Mouse (Mus musculus) thymus, postnatal 4 days (tissue): Measurements from ENCODE around the gene Agtpbp1.

ENCODE experiments used
- DNase-seq: peaks from one replicate; pipeline ENCODE4 v3.0.0; 2021

Gene Agtpbp1

DNA sequence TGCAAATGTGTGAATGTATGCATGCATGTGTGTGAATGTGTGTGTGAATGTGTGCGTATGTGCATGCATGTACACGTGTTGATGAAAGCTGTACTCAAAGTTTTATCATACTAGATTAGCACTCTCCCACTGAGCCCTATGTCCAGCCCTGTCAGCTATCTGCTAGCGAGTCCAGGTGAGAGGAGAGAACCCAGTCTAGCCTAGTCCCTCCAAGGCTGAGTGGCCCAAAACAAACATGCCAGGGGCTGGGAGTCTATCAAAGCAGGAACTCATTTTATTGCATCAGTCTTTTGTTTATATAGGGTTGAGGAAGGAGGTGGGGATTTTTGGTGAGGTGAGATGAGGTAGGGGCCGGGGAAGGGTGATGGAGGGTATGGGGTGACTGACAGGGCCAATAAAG, 172.4 kb downstream of the Agtpbp1 start:
- no peak for DNase-seq

DNA sequence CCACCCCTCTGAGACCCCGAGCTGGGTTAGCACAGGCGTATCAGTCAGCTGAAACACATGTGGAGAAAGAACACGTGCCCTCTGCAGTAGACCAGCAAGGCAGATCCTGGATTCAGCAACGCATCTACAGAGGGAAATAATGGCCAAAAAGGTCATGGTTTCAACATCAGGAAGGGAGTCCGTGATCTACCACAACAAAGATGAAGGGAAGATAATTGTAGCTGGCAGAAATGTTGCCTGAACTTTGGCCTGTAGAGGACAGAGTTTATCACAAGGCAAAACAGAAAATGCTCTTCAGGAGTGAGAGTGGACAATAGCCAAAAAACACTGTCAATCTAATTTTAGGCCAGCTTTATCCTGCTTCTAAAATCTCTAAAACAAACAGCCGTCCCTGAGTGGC, 177.8 kb downstream of the Agtpbp1 start:
- no peak for DNase-seq

- no peak for DNase-seq
Observed at GRCm38 (mm10) chr13:59402026-59402775, 182.8 kb downstream of the Agtpbp1 start.

- DNase-seq: peak; percentile 45
Observed at GRCm38 (mm10) chr13:59397571-59397970, 187.5 kb downstream of the Agtpbp1 start.
